Mouse (Mus musculus): ENCODE data around the gene C1qtnf1.

C1qtnf1 gene

GRCm38 (mm10) chr11:118445843-118446242, 17.8 kb downstream of the C1qtnf1 start:
- ChIA-PET POLR2A (no interaction called here), CTCF (interaction anchor here (0.6 to 4.5 kb wide), 31 partner anchors 8 to 362 kb away, joined by 3 to 73 read pairs (median 3); partner anchors contain the start of gene Engase (in 2 of the 4))

- ChIA-PET CTCF (no interaction called here), POLR2A (no interaction called here)
Measured at GRCm38 (mm10) chr11:118447346-118447745, 19.3 kb downstream of the C1qtnf1 start.

- POLR2A ChIA-PET: interaction anchor here in 1 of 4 experiments (0.7 kb wide), 1 partner anchor 29 kb away, joined by 3 read pairs; no protein-coding TSS in a partner anchor
Measured at GRCm38 (mm10) chr11:118448385-118448784, 20.4 kb downstream of the C1qtnf1 start.

GRCm38 (mm10) chr11:118451211-118451610, 23.2 kb downstream of the C1qtnf1 start:
- POLR2A ChIA-PET: interaction anchor here in 1 of 4 experiments (0.6 to 1.6 kb wide), 2 partner anchors 21 to 23 kb away, joined by 3 to 4 read pairs; no protein-coding TSS in a partner anchor
- CTCF ChIA-PET: interaction anchor here in 3 of 4 experiments (0.6 to 1.4 kb wide), 4 partner anchors 9 to 961 kb away, joined by 3 to 5 read pairs (median 4); no protein-coding TSS in a partner anchor

More at GRCm38 (mm10) chr11:118448385-118448784, 20.4 kb downstream of the C1qtnf1 start:
- CTCF ChIA-PET: interaction anchor here (0.5 to 2.3 kb wide), 12 partner anchors 11 to 329 kb away, joined by 3 to 10 read pairs (median 3); no protein-coding TSS in a partner anchor

- POLR2A ChIA-PET: interaction anchor here in 1 of 4 experiments (1.6 kb wide), 1 partner anchor 21 kb away, joined by 4 read pairs; no protein-coding TSS in a partner anchor
- CTCF ChIA-PET: interaction anchor here in 1 of 4 experiments (0.6 kb wide), 1 partner anchor 585 kb away, joined by 6 read pairs; no protein-coding TSS in a partner anchor
Measured at GRCm38 (mm10) chr11:118452955-118453354, 25.0 kb downstream of the C1qtnf1 start.

- ChIA-PET POLR2A (interaction anchor here in 1 of 4 experiments (1.4 kb wide), 1 partner anchor 20 kb away, joined by 18 read pairs; no protein-coding TSS in a partner anchor), CTCF (interaction anchor here in 3 of 4 experiments (0.7 to 2.1 kb wide), 4 partner anchors 8 to 31 kb away, joined by 3 to 15 read pairs (median 10); no protein-coding TSS in a partner anchor)
Measured at GRCm38 (mm10) chr11:118453886-118454671, 26.1 kb downstream of the C1qtnf1 start.

GRCm38 (mm10) chr11:118455788-118456187, 27.8 kb downstream of the C1qtnf1 start:
- ChIA-PET CTCF (interaction anchor here in 3 of 4 experiments (0.7 to 2.1 kb wide), 6 partner anchors 10 to 283 kb away, joined by 3 to 15 read pairs (median 6); no protein-coding TSS in a partner anchor), POLR2A (no interaction called here)

GRCm38 (mm10) chr11:118456937-118457336, 28.9 kb downstream of the C1qtnf1 start:
- POLR2A ChIA-PET: interaction anchor here in 1 of 4 experiments (1.0 kb wide), 1 partner anchor 16 kb away, joined by 3 read pairs; no protein-coding TSS in a partner anchor

GRCm38 (mm10) chr11:118459051-118459450, 31.0 kb downstream of the C1qtnf1 start:
- ChIA-PET POLR2A (interaction anchor here in 1 of 4 experiments (0.6 to 0.8 kb wide), 2 partner anchors 8 to 36 kb away, joined by 3 to 5 read pairs; no protein-coding TSS in a partner anchor), CTCF (interaction anchor here (0.6 to 2.8 kb wide), 9 partner anchors 9 to 621 kb away, joined by 3 to 19 read pairs (median 4); partner anchors contain the start of gene Cant1 (in 1 of the 4))

More at GRCm38 (mm10) chr11:118456937-118457336, 28.9 kb downstream of the C1qtnf1 start:
- CTCF ChIA-PET: interaction anchor here in 1 of 4 experiments (1.1 kb wide), 1 partner anchor 13 kb away, joined by 3 read pairs; no protein-coding TSS in a partner anchor

GRCm38 (mm10) chr11:118459536-118459935, 31.5 kb downstream of the C1qtnf1 start:
- ChIA-PET CTCF (interaction anchor here (0.6 to 2.8 kb wide), 23 partner anchors 8 to 620 kb away, joined by 3 to 19 read pairs (median 4); partner anchors contain the start of genes Cant1 (in 1 of the 4) and Engase (in 1 of the 4)), POLR2A (interaction anchor here in 2 of 4 experiments (0.6 to 1.8 kb wide), 5 partner anchors 8 to 35 kb away, joined by 3 to 8 read pairs (median 3); no protein-coding TSS in a partner anchor)

- POLR2A ChIA-PET: interaction anchor here in 2 of 4 experiments (0.7 to 1.8 kb wide), 5 partner anchors 13 to 36 kb away, joined by 3 to 8 read pairs (median 4); partner anchors contain the start of gene Engase (in 1 of the 2)
- CTCF ChIA-PET: interaction anchor here (0.5 to 2.8 kb wide), 32 partner anchors 9 to 312 kb away, joined by 3 to 19 read pairs (median 4); partner anchors contain the start of genes Cant1 (in 1 of the 4) and Engase (in 1 of the 4)
Measured at GRCm38 (mm10) chr11:118460280-118460679, 32.3 kb downstream of the C1qtnf1 start.

- POLR2A ChIA-PET: interaction anchor here (0.6 to 2.0 kb wide), 6 partner anchors 8 to 194 kb away, joined by 3 to 9 read pairs (median 4); partner anchors contain the start of genes Engase (in 2 of the 4) and Cant1 (in 1 of the 4)
Measured at GRCm38 (mm10) chr11:118467441-118468035, 39.5 kb downstream of the C1qtnf1 start.

GRCm38 (mm10) chr11:118469509-118470160, 41.6 kb downstream of the C1qtnf1 start:
- CTCF ChIA-PET: interaction anchor here in 2 of 4 experiments (0.6 to 2.7 kb wide), 5 partner anchors 10 to 457 kb away, joined by 3 to 7 read pairs (median 4); no protein-coding TSS in a partner anchor
- POLR2A ChIA-PET: interaction anchor here in 1 of 4 experiments (0.6 to 0.7 kb wide), 2 partner anchors 80 to 767 kb away, joined by 4 read pairs; no protein-coding TSS in a partner anchor

More at GRCm38 (mm10) chr11:118467441-118468035, 39.5 kb downstream of the C1qtnf1 start:
- CTCF ChIA-PET: interaction anchor here (0.7 to 2.7 kb wide), 11 partner anchors 8 to 45 kb away, joined by 3 to 14 read pairs (median 5); no protein-coding TSS in a partner anchor

- ChIA-PET CTCF (interaction anchor here in 2 of 4 experiments (1.1 to 1.4 kb wide), 3 partner anchors 10 to 38 kb away, joined by 3 to 5 read pairs (median 4); no protein-coding TSS in a partner anchor), POLR2A (interaction anchor here in 2 of 4 experiments (0.6 to 0.7 kb wide), 3 partner anchors 32 to 766 kb away, joined by 3 to 4 read pairs (median 4); no protein-coding TSS in a partner anchor)
Measured at GRCm38 (mm10) chr11:118470234-118470966, 42.4 kb downstream of the C1qtnf1 start.

- ChIA-PET CTCF (interaction anchor here in 1 of 4 experiments (1.1 kb wide), 1 partner anchor 36 kb away, joined by 5 read pairs; no protein-coding TSS in a partner anchor), POLR2A (interaction anchor here in 1 of 4 experiments (0.7 kb wide), 1 partner anchor 21 kb away, joined by 3 read pairs; no protein-coding TSS in a partner anchor)
Measured at GRCm38 (mm10) chr11:118471676-118472075, 43.7 kb downstream of the C1qtnf1 start.

GRCm38 (mm10) chr11:118473161-118473560, 45.2 kb downstream of the C1qtnf1 start:
- CTCF ChIA-PET: interaction anchor here in 3 of 4 experiments (0.7 to 1.5 kb wide), 7 partner anchors 15 to 539 kb away, joined by 3 to 4 read pairs (median 3); no protein-coding TSS in a partner anchor
- POLR2A ChIA-PET: interaction anchor here in 3 of 4 experiments (0.6 to 3.2 kb wide), 27 partner anchors 9 to 846 kb away, joined by 3 to 18 read pairs (median 4); partner anchors contain the start of genes Cant1 (in 2 of the 3), Cbx4 (in 1 of the 3) and Usp36 (in 1 of the 3)

Data from embryonic stem cell, embryonic (primary cell).